Mouse (Mus musculus) brown adipose tissue, adult 24 weeks (tissue): ENCODE measurements around the gene Fbl. TPM values are rescaled to one million over a fixed set of nuclear protein-coding genes. Genes with fewer than 3 reads are reported as not detected.
A peak's percentile ranks its signal among the peaks of the same experiment; 100 is the strongest.

Experiments
- H3K27ac ChIP-seq: fragments of 200-500 bp; replicated peaks from 2 replicates; pipeline ENCODE4 v1.5.1; 2012; ENCODE audit warnings: low read depth, mild to moderate bottlenecking, low read length
- H3K4me1 ChIP-seq: fragments of 200-500 bp; 2 replicates; pipeline ENCODE4 v1.6.1; 2012; ENCODE audit warnings: low read length, mixed read lengths; ENCODE audit not compliant: control insufficient read depth, insufficient read depth, insufficient read length
- H3K4me3 ChIP-seq: fragments of 200-500 bp; 2 replicates; pipeline ENCODE4 v1.5.1; 2012; ENCODE audit warnings: low read depth, mild to moderate bottlenecking, low read length, moderate library complexity; ENCODE audit not compliant: insufficient read depth
- polyA plus RNA-seq: library from polyadenylated mRNA; stranded (reverse); fragments of >200 nt; gene quantifications from 2 replicates; pipeline ENCODE4 v1.2.4, GENCODE M21; 2012; ENCODE audit not compliant: missing spikeins, insufficient read depth, insufficient read length

The Fbl gene
- polyA plus RNA-seq, 1 experiment: 19.9 TPM

- no peaks in the 10 kb centered on the region for H3K4me1 ChIP-seq
- H3K4me3 ChIP-seq: peak overlapping the region; percentile 89
- H3K27ac ChIP-seq: peak overlapping the region; percentile 79
These were observed 10.3 kb downstream of the Fbl start for GRCm38 (mm10) chr7:28179741-28180377.

GRCm38 (mm10) chr7:28180890-28181289 is 11.4 kb downstream of the Fbl start:
- Histone ChIP-seq H3K4me1 (no peaks in the 10 kb centered on the region), H3K27ac (peak overlapping the region; percentile 79; the same call in 1 of the 2 replicates), H3K4me3 (peak overlapping the region; percentile 84)

- H3K27ac ChIP-seq: no peak overlapping the region
- H3K4me3 ChIP-seq: no peak overlapping the region
These were observed 11.9 kb downstream of the Fbl start for GRCm38 (mm10) chr7:28181376-28181775.

GRCm38 (mm10) chr7:28182320-28182719 is 12.8 kb downstream of the Fbl start:
- no peaks in the 10 kb centered on the region for H3K4me1 ChIP-seq
- no peak overlapping the region for H3K4me3 ChIP-seq
- H3K27ac ChIP-seq: no peak overlapping the region

More at GRCm38 (mm10) chr7:28181376-28181775, 11.9 kb downstream of the Fbl start:
- H3K4me1 ChIP-seq: no peaks in the 10 kb centered on the region

- H3K4me3 ChIP-seq: no peak overlapping the region
- H3K4me1 ChIP-seq: no peaks in the 10 kb centered on the region
- no peak overlapping the region for H3K27ac ChIP-seq
These were observed 16.4 kb downstream of the Fbl start for GRCm38 (mm10) chr7:28185884-28186283.

GRCm38 (mm10) chr7:28186631-28187030 is 17.1 kb downstream of the Fbl start:
- no peaks in the 10 kb centered on the region for H3K4me1 ChIP-seq
- H3K27ac ChIP-seq: no peak overlapping the region
- H3K4me3 ChIP-seq: no peak overlapping the region

- H3K27ac ChIP-seq: no peak overlapping the region
- H3K4me3 ChIP-seq: no peak overlapping the region
- H3K4me1 ChIP-seq: no peaks in the 10 kb centered on the region
These were observed 22.0 kb downstream of the Fbl start for GRCm38 (mm10) chr7:28191489-28191888.

- Histone ChIP-seq H3K27ac (no peak overlapping the region), H3K4me3 (no peak overlapping the region), H3K4me1 (no peaks in the 10 kb centered on the region)
These were observed 22.4 kb downstream of the Fbl start for GRCm38 (mm10) chr7:28191903-28192302.

GRCm38 (mm10) chr7:28195414-28196098 is 26.0 kb downstream of the Fbl start:
- Histone ChIP-seq H3K4me1 (no peaks in the 10 kb centered on the region), H3K27ac (peak overlapping the region; percentile 18; the same call in 1 of the 2 replicates), H3K4me3 (no peak overlapping the region)

GRCm38 (mm10) chr7:28196528-28196927 is 27.0 kb downstream of the Fbl start:
- H3K27ac ChIP-seq: peak overlapping the region; percentile 31; the same call in 1 of the 2 replicates

GRCm38 (mm10) chr7:28199054-28199453 is 29.5 kb downstream of the Fbl start:
- H3K27ac ChIP-seq: no peak overlapping the region
- H3K4me1 ChIP-seq: 0 out of 2 replicates have a peak, but pooled peaks cover 3% of the 10 kb centered on the region
- H3K4me3 ChIP-seq: no peak overlapping the region

More at GRCm38 (mm10) chr7:28196528-28196927, 27.0 kb downstream of the Fbl start:
- H3K4me3 ChIP-seq: no peak overlapping the region
- H3K4me1 ChIP-seq: no peaks in the 10 kb centered on the region

- Histone ChIP-seq H3K4me3 (no peak overlapping the region), H3K4me1 (0 out of 2 replicates have a peak, but pooled peaks cover 3% of the 10 kb centered on the region), H3K27ac (no peak overlapping the region)
These were observed 33.9 kb downstream of the Fbl start for GRCm38 (mm10) chr7:28203207-28204108.

- 0 out of 2 replicates have a peak, but pooled peaks cover 3% of the 10 kb centered on the region for H3K4me1 ChIP-seq
- H3K4me3 ChIP-seq: no peak overlapping the region
- no peak overlapping the region for H3K27ac ChIP-seq
These were observed 36.6 kb downstream of the Fbl start for GRCm38 (mm10) chr7:28206044-28206600.

GRCm38 (mm10) chr7:28208396-28208987 is 39.0 kb downstream of the Fbl start:
- Histone ChIP-seq H3K4me3 (peak overlapping the region; percentile 53), H3K4me1 (no peaks in the 10 kb centered on the region)

More at GRCm38 (mm10) chr7:28208396-28208987, 39.0 kb downstream of the Fbl start:
- no peak overlapping the region for H3K27ac ChIP-seq
